Mouse (Mus musculus) frontal cortex, adult 2 months (tissue): ENCODE results near the gene Dnmt3l. TPM values are rescaled to one million over a fixed set of nuclear protein-coding genes. Genes with fewer than 3 reads are reported as not detected.
"Not testable (repeated sequence)": the region's sequence is repeated elsewhere in the genome, so short reads cannot be mapped to it uniquely, and the experiment has no call there.

Experiments
- DNase-seq, 2 experiments: peaks; one replicate each; pipeline ENCODE4 v3.0.0; 2022; ENCODE audit warnings: low spot score in 1 of 2; ENCODE audit errors: extremely low spot score in 1 of 2
- polyA plus RNA-seq: library from polyadenylated mRNA; depleted of rRNA; stranded (reverse); fragments of >200 nt; gene quantifications from 2 replicates; pipeline ENCODE4 v1.2.3, GENCODE M21; 2012

Dnmt3l gene
- polyA plus RNA-seq, 1 experiment, result 0.52 TPM

DNA sequence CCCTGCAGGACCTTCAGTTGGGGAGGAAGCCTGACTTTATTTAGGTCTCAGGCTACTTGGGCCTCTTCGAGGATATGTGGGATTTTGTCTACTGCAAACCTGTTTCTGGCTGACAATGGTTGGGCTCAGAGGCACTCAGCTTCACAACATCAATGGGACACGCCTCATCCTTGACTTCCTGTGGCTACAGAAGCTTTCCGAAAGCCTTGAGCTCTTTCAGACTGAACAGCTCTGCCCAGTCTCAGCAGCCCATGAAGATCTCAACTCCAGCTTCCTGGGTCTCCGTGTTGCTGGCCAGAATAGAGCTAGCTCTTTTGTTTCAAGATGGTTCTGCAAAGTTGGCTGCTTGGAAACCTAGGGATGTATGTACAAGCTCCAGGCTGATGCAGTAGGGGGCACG lies 36.5 kb downstream of the Dnmt3l start:
- no peak for DNase-seq

GRCm38 (mm10) chr10:78079955-78080591 lies 38.3 kb downstream of the Dnmt3l start:
- DNase-seq, result no peak

DNA sequence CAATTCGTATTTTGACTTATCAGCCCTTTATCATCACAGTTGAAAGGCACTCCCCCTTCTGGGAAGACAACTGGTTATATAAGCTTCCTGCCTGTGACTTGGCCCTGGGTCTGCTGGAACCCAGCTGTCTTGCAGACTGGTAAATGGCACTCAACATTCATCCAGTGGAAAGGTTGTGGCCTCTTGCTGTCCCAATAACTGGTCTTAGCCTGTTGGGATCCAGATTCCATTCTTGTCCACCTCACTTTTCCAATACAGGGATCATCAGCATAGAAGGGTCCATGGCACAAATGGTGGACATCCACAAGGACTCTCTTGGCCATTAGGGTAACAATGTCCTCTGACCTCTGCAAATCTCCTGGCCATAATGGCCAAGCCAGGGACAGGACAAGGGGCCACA lies 42.3 kb downstream of the Dnmt3l start:
- DNase-seq, result no peak

- no peak for DNase-seq
These were observed 44.0 kb downstream of the Dnmt3l start for GRCm38 (mm10) chr10:78085711-78086110.

DNA sequence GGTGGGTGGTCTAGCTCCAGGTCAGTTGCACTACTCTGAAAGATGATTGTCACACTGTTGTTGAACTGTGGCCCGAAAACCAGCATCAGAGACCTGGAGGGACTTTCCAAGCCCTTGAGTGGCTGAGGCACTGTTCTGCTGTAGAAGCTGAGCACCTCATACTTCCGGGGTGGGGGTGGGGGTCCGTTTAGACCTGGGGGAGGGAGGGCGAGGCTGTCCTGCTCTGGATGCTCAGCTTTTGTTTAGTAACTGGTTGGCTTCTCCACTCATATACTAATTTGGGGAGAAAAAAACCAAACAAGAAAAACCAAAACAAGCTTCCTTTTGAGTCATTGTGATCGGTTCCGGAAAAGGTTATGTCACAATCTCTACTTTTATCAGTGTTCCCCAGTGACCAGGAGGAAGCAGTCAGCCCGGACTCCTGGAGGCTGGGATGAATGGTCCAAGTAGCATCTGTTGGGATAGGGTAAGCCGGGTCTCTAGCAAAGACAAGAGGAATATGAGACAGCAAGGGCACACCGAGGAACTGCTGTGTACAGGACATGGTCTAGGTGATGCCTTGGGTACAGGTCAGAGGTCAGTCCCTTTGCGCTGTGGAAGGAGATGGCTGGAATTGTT lies 44.8 kb downstream of the Dnmt3l start:
- no peak for DNase-seq

GRCm38 (mm10) chr10:78087101-78087511 lies 45.4 kb downstream of the Dnmt3l start:
- DNase-seq, result no peak

DNA sequence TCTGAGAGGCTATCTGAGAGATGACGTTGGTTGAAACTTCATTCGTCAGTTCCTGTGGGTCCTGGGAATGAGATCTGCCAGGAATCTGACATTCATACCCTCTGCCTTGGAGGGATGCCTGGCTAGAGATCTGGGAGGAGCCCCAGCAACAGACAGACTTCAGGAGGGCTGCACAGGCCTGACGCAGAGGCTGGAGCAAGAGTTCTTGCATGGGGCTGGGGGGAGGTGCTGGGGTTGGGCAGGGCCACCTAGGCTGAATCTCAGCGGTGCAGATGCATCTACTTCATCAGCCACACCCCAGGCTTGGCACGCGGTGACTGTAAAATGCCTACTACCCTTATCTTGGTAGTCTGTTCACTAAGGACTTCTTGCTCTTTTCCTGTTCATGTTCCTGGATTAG lies 48.5 kb downstream of the Dnmt3l start:
- DNase-seq, result no peak

GRCm38 (mm10) chr10:78090706-78091491 lies 49.2 kb downstream of the Dnmt3l start:
- DNase-seq, result no peak

DNA sequence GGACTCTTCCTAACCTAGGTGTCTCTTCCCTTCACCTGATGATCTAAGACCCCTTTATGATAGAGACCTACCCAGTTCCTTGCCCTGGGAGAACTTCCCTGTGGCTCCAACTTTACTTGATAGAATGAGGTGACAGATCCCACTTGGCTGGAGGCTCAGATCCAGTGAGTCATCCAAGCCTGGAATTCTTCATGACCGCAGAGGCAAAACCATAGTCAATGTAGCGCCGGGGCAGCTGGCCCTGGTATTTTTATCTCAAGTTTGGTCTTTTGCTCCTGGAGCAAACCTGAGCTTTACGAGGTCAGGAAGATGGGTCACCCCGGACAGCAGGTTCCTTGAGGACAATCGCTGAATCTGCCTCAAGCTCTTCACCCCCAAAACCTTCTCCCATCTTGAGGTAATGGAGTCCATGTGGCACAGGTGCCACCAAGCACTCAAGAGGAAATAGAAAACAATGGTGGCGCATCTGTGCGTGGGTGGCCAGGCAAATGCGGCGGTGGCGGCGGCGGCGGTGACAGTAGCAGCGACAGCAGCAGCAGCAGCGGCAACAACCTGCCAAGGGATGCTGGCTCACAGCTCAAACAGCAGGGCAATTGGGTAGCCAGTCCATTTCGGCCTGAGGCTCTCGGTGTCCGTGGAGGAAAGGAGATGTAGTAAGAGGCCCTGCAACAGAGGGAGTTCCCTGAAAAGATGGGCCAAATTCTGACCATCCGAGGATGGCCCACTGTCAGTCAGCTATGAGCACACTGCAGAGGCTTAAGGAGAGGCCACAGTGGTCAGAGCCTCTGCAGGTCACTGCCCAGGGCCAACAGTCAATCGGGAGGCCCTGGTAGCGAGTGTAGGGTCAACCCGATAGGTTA lies 50.3 kb downstream of the Dnmt3l start:
- DNase-seq, result no peak

DNA sequence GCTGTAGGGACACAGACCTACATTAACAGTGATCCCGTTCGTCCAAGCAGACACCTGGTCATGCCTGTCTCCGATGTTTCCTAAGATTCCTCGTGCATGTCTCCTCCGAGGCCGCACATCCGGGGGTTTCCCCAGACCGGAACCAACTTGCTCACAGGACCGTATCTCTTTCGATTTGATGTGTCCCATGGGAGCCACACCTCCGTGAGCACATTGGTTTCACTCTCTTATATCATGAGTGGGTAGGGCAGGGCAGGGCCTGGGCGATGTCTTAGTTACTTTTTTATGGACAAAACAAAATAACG lies 50.9 kb downstream of the Dnmt3l start:
- DNase-seq, result no peak

- no peak for DNase-seq
These were observed 53.5 kb downstream of the Dnmt3l start for GRCm38 (mm10) chr10:78095221-78095620.

DNA sequence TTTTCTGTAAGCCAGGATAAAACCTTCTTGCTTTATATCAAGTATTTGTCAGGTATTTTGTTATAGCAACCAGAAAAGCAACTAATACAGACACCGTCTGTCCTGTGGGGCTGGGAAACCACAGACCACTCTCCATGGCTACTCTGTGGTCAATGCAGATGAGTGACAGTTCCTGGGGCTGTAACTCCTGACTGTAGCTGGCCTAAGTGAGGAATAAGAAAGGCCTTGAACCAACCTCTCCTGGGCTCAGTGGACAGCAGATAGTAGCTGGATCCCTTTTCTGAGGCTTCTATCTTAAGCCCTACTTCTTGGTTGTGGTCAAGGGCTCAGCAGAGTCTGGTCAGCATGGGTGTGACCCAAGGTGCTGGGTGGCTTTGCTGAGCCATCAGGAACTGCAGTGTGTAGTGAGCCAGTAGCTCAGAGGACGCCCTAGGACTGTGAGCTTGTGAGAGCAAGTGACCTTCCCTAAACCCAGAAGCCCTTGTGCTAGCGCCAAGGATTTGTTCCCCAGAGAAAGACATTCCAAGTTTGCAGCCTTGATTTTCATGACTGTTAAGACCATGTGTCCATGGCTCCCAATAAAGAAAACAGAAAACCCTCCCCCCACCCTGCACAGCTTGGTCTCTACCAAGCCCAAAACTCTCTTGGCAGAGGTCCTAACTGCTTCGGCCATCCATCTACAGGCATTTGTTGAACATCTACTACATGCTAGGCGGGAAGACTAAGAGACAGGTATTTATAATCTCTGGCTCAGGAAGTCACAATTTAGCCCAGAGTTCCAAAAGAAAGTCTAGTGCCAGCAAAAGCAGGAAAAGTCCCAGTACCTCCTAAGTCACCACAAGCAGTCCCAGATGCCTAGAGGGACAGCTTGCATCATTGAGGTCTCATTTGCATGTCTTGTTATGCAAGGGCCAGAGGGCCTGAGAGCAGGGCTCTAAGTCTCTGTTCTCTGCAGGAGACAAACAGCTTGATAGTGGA lies 54.5 kb downstream of the Dnmt3l start:
- DNase-seq, result no peak

DNA sequence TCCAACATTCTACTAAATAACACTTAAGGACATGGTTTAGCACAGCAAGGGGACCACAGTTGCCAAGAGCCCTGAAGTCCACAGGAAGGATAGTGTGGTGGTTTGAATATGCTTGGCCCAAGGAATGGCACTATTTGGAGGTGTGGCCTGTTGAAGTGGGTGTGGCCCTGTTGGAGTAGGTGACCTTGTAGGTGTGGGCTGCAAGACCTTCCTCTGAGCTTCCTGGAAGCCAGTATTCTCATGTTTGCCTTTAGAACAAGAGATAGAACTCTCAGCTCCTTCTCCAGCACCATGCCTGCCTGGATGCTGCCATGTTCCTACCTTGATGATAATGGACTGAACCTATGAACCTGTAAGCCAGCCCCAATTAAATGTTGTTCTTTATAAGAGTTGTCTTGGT lies 58.1 kb downstream of the Dnmt3l start:
- DNase-seq, result not testable (repeated sequence)

DNA sequence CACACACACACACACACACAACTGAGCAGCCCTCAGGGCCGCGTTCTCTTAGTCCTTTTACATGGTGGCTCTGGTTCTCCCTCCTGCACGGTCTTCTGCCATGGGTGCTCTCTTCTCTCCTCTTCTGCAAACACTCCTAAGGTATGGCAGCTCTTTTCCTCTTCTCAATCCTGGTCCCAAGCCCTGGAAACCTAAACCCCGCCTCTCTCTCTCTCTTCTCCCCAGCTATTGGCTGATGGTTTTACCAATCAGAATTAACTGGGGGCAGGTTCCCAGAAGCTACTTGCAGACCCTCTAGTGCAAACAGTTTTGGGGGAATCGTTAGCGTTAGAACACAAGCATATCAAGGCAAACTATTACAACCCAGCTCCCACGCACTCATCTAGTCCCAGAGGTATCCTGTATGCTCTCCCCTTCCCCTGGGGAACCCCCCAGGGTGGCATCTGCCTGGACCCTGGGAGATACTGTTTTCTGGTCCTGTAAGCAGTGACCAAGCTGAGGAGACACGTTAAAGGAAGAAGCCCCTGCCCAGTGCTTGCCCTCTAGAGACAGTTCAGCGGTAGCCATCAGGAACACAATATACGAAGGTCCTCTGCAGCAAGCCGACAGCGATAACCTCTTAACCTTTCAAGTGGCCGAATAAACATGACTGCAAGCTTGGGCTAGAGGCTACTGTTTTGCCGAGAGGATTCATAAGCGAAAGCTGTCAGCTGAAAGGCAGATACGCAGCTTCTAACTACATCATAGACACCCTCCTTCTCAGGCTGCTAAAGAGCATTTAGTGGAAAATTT lies 59.4 kb downstream of the Dnmt3l start:
- no peak for DNase-seq

- peak in 1 of 2 experiments; percentile 27 for DNase-seq
These were observed 63.1 kb downstream of the Dnmt3l start for GRCm38 (mm10) chr10:78104555-78105490.

- DNase-seq, result peak in 1 of 2 experiments; percentile 50
These were observed 63.8 kb downstream of the Dnmt3l start for GRCm38 (mm10) chr10:78105548-78105947.
